ENCODE assay signal across 10 mouse cellular contexts in the genomic region with DNA sequence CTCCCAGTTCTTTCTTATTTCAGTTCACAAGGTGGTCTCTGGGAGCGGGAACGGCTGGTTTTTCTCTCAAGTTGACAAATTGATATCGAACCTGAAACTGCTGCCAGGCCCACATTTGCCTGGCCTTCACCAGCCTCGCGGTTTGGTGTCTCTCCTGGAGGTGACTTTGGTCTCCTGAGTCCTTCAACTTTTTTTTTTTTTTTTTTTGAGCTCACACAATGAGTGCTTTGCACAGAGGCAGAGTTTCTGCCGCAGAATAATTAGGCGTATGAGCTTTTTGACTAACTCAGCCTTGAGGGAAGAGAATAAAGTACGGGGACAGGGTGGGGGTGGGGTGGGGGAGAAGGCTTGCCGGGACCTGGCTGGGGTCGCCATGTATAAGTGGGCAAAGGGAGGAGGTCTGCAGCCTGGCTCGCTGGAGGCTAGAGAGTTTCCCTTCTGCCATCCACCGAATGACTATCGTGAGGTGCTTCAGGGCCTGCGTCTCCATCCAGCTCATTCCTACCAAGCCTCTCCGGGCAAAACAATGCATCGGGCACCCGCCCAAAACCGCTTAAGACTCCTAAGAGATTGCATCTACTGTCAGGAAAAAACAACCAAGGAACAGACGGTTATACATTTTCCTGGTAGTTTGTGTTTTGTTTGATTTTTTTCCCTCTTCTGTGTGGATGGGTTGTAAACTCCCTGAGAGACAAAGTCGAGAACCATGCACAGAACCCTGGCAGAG.
DNase-seq lines count a peak whose midpoint lies in the region; ATAC-seq and TF ChIP-seq lines count a peak whose summit lies in the region.
"Had no signal": no experiment of that assay in that cellular context is flagged by ENCODE, and none has a peak within 500 bp of the region (broad histone marks: within the 10 kb centered on the region; RNA-seq: fewer than 3 reads in every experiment).

No protein-coding gene starts in this region.

- H3K36me3 ChIP-seq in hindbrain, embryonic 15.5 days: no peaks in the 10 kb centered on the region
- H3K36me3 ChIP-seq in hindbrain, embryonic 10.5 days: peaks cover 7% of the 10 kb centered on the region
- H3K36me3 ChIP-seq in ES-Bruce4 (ENCODE audit: control insufficient read depth, insufficient read depth, low read length, poor library complexity, severe bottlenecking): no peaks in the 10 kb centered on the region
- H3K36me3 ChIP-seq in forebrain, postnatal 0 days (ENCODE audit: insufficient read depth): no peaks in the 10 kb centered on the region
- H3K36me3 ChIP-seq in hindbrain, postnatal 0 days (ENCODE audit: insufficient read depth, low read length): no peaks in the 10 kb centered on the region
- H3K36me3 ChIP-seq: lung, embryonic 15.5 days had no signal

- H3K9ac ChIP-seq in hindbrain, embryonic 15.5 days: no peak overlapping the region
- peak overlapping the region; percentile 41 for H3K9ac ChIP-seq in ES-Bruce4 (ENCODE audit: low read depth, poor library complexity, severe bottlenecking)
- H3K9ac ChIP-seq in forebrain, postnatal 0 days: no peak overlapping the region
- H3K9ac ChIP-seq in hindbrain, postnatal 0 days (replicated peaks; ENCODE audit: low read length): no peak overlapping the region
- H3K9ac ChIP-seq: lung, embryonic 15.5 days had no signal

- H3K4me3 ChIP-seq in hindbrain, embryonic 15.5 days: no peak overlapping the region
- no peak overlapping the region for H3K4me3 ChIP-seq in hindbrain, embryonic 10.5 days
- 0 out of 2 replicates have a peak overlapping the region, but pooled peaks have one; percentile 4 for H3K4me3 ChIP-seq in ES-Bruce4 (ENCODE audit: low read depth, low read length)
- H3K4me3 ChIP-seq in forebrain, postnatal 0 days (ENCODE audit: low read depth, low read length): no peak overlapping the region
- no peak overlapping the region for H3K4me3 ChIP-seq in hindbrain, postnatal 0 days (ENCODE audit: low read length)
- H3K4me3 ChIP-seq: lung, embryonic 15.5 days had no signal

- TF ChIP-seq CTCF in ES-Bruce4 (IDR thresholded peaks at IDR 0.05; ENCODE audit: low read depth, low read length): no peak
- TF ChIP-seq CTCF in forebrain, postnatal 0 days (IDR thresholded peaks at IDR 0.05; ENCODE audit: low read depth): no peak
- TF ChIP-seq CTCF in hindbrain, postnatal 0 days (IDR thresholded peaks at IDR 0.05; ENCODE audit: low read depth): no peak

- H3K27me3 ChIP-seq in hindbrain, embryonic 15.5 days: no peaks in the 10 kb centered on the region
- H3K27me3 ChIP-seq in hindbrain, embryonic 10.5 days (ENCODE audit: insufficient read depth, poor library complexity, severe bottlenecking): no peaks in the 10 kb centered on the region
- H3K27me3 ChIP-seq in ES-Bruce4 (ENCODE audit: control insufficient read depth, insufficient read depth, low read length, poor library complexity, severe bottlenecking): no peaks in the 10 kb centered on the region
- no peaks in the 10 kb centered on the region for H3K27me3 ChIP-seq in forebrain, postnatal 0 days (ENCODE audit: insufficient read depth, low read length)
- H3K27me3 ChIP-seq in hindbrain, postnatal 0 days (ENCODE audit: insufficient read depth, low read length): no peaks in the 10 kb centered on the region
- H3K27me3 ChIP-seq: lung, embryonic 15.5 days had no signal

- TF ChIP-seq EP300 in ES-Bruce4 (IDR thresholded peaks at IDR 0.05; ENCODE audit: insufficient read depth, low read depth, low read length): no peak

- no peak for ATAC-seq in hindbrain, embryonic 15.5 days (ENCODE audit: low FRiP score, low read depth)
- no peak for ATAC-seq in forebrain, postnatal 0 days
- 0 out of 2 replicates have a peak, but pooled peaks have one; percentile 21 for ATAC-seq in hindbrain, postnatal 0 days
- ATAC-seq in granulocyte monocyte progenitor cell, adult 5-6 weeks (replicated peaks; ENCODE audit: poor library complexity, severe bottlenecking): no peak

- H3K27ac ChIP-seq in hindbrain, embryonic 15.5 days (replicated peaks): peak overlapping the region; percentile 56; the same call in 1 of the 2 replicates
- no peak overlapping the region for H3K27ac ChIP-seq in hindbrain, embryonic 10.5 days
- peak overlapping the region; percentile 22 for H3K27ac ChIP-seq in ES-Bruce4 (ENCODE audit: insufficient read depth, low read length)
- H3K27ac ChIP-seq in forebrain, postnatal 0 days (ENCODE audit: low read depth, low read length): peak overlapping the region; percentile 69
- H3K27ac ChIP-seq in hindbrain, postnatal 0 days: peak overlapping the region; percentile 26; the same call in 1 of the 2 replicates
- H3K27ac ChIP-seq: lung, embryonic 15.5 days had no signal

- no peak overlapping the region for H3K4me2 ChIP-seq in hindbrain, embryonic 15.5 days
- 0 out of 2 replicates have a peak overlapping the region, but pooled peaks have one; percentile 10 for H3K4me2 ChIP-seq in forebrain, postnatal 0 days (ENCODE audit: low read depth)
- no peak overlapping the region for H3K4me2 ChIP-seq in hindbrain, postnatal 0 days (ENCODE audit: low read depth, low read length)
- H3K4me2 ChIP-seq: lung, embryonic 15.5 days had no signal

- H3K9me3 ChIP-seq in hindbrain, embryonic 15.5 days: no peaks in the 10 kb centered on the region
- H3K9me3 ChIP-seq in hindbrain, embryonic 10.5 days: peaks cover 7% of the 10 kb centered on the region; the same call in 1 of the 2 replicates
- H3K9me3 ChIP-seq in ES-Bruce4 (replicated peaks; ENCODE audit: control insufficient read depth, insufficient read depth, low read length, poor library complexity, severe bottlenecking): no peaks in the 10 kb centered on the region
- 0 out of 2 replicates have a peak, but pooled peaks cover 6% of the 10 kb centered on the region for H3K9me3 ChIP-seq in forebrain, postnatal 0 days (ENCODE audit: low read length)
- H3K9me3 ChIP-seq in hindbrain, postnatal 0 days (ENCODE audit: low read length): no peaks in the 10 kb centered on the region
- H3K9me3 ChIP-seq: lung, embryonic 15.5 days had no signal

- no peak for DNase-seq in hindbrain, embryonic 10.5 days (ENCODE audit: low spot score)
- DNase-seq in forebrain, postnatal 0 days: peak; percentile 53
- no peak for DNase-seq in hindbrain, postnatal 0 days (ENCODE audit: low spot score)
- no peak for DNase-seq in thymus, adult 18-20 months
- no peak for DNase-seq in layer of hippocampus, postnatal 10 days (ENCODE audit: low spot score in 2 of 2)
- DNase-seq: cerebellum, adult 11 months had no signal

- peaks cover 10% of the 10 kb centered on the region; the same call in 1 of the 2 replicates for H3K4me1 ChIP-seq in hindbrain, embryonic 15.5 days (replicated peaks)
- H3K4me1 ChIP-seq in hindbrain, embryonic 10.5 days (replicated peaks): peaks cover 15% of the 10 kb centered on the region
- peaks cover 5% of the 10 kb centered on the region for H3K4me1 ChIP-seq in ES-Bruce4 (ENCODE audit: control insufficient read depth, insufficient read depth, low read length)
- H3K4me1 ChIP-seq in forebrain, postnatal 0 days (ENCODE audit: insufficient read depth): peaks cover 4% of the 10 kb centered on the region; the same call in 1 of the 2 replicates
- no peaks in the 10 kb centered on the region for H3K4me1 ChIP-seq in hindbrain, postnatal 0 days (ENCODE audit: insufficient read depth, low read length)
- H3K4me1 ChIP-seq: lung, embryonic 15.5 days had no signal

- 56% methylated on average over 20 of the region's 20 CpGs for WGBS in hindbrain, embryonic 15.5 days
- 78% methylated on average over 20 of the region's 20 CpGs for WGBS in hindbrain, embryonic 10.5 days
- WGBS in forebrain, postnatal 0 days: 29% methylated on average over 20 of the region's 20 CpGs
- WGBS in hindbrain, postnatal 0 days: 47% methylated on average over 20 of the region's 20 CpGs

- no peak for TF ChIP-seq POLR2A in ES-Bruce4 (IDR thresholded peaks at IDR 0.05; ENCODE audit: insufficient read depth, low read length)
